Mouse (Mus musculus) MEL (cell line): ENCODE data around the gene Trim16. TPM values are rescaled to one million over a fixed set of nuclear protein-coding genes. Genes with fewer than 3 reads are reported as not detected.

Experiments
- DNase-seq: peaks from one replicate; pipeline ENCODE4 v3.0.0; 2011; ENCODE audit warnings: low read depth, low spot score
- H3K27ac ChIP-seq: 2 replicates; pipeline ENCODE4 v1.5.1; 2012; ENCODE audit warnings: low read depth, mild to moderate bottlenecking, control low read depth, low read length, moderate library complexity; ENCODE audit not compliant: control insufficient read depth
- H3K27me3 ChIP-seq, 2 experiments: fragments of 150-350 bp in 1 of 2; sonication (generic) in 1 of 2; 2 replicates each; pipeline ENCODE4 v1.6.1; 2012; ENCODE audit warnings: low read length in 2 of 2, mild to moderate bottlenecking in 2 of 2, improper control_type of control experiment in 1 of 2, moderate library complexity in 1 of 2; ENCODE audit not compliant: insufficient read depth in 2 of 2, control insufficient read depth in 1 of 2
- H3K36me3 ChIP-seq, 2 experiments: 2 replicates each; pipeline ENCODE4 v1.6.1; 2012 to 2014; ENCODE audit warnings: low read length in 2 of 2, improper control_type of control experiment in 1 of 2, inconsistent platforms in 1 of 2, mild to moderate bottlenecking in 1 of 2; ENCODE audit not compliant: insufficient read depth in 2 of 2, control insufficient read depth in 1 of 2
- H3K4me1 ChIP-seq, 2 experiments: fragments of 150-350 bp in 1 of 2; sonication (generic) in 1 of 2; 2 replicates each; pipeline ENCODE4 v1.6.1; 2012; ENCODE audit warnings: low read length in 2 of 2, improper control_type of control experiment in 1 of 2, mild to moderate bottlenecking in 1 of 2; ENCODE audit not compliant: insufficient read depth in 2 of 2, control insufficient read depth in 1 of 2
- H3K4me3 ChIP-seq, 2 experiments: fragments of 150-350 bp in 1 of 2; sonication (generic) in 1 of 2; 2 replicates each; pipeline ENCODE4 v1.5.1; 2012; ENCODE audit warnings: low read depth in 2 of 2, low read length in 2 of 2, mild to moderate bottlenecking in 2 of 2, moderate library complexity in 2 of 2, control low read depth in 1 of 2, improper control_type of control experiment in 1 of 2; ENCODE audit not compliant: control insufficient read depth in 1 of 2, insufficient read depth in 1 of 2
- H3K79me2 ChIP-seq: 2 replicates; pipeline ENCODE4 v1.6.1; 2012; ENCODE audit warnings: mild to moderate bottlenecking, low read length, moderate library complexity; ENCODE audit not compliant: control insufficient read depth, poor library complexity, insufficient read depth
- H3K9ac ChIP-seq: 2 replicates; pipeline ENCODE4 v1.6.1; 2012; ENCODE audit warnings: low read depth, mild to moderate bottlenecking, control low read depth, low read length, moderate library complexity; ENCODE audit not compliant: control insufficient read depth, poor library complexity, severe bottlenecking
- H3K9me3 ChIP-seq: fragments of 150-350 bp; sonication (generic); replicated peaks from 2 replicates; pipeline ENCODE4 v1.6.1; 2012; ENCODE audit warnings: mild to moderate bottlenecking, low read length, improper control_type of control experiment, moderate library complexity; ENCODE audit not compliant: insufficient read depth
- CHD1 ChIP-seq: IDR thresholded peaks from 2 replicates; pipeline ENCODE4 v1.6.1; 2012; ENCODE audit warnings: low read depth, mild to moderate bottlenecking, inconsistent platforms, low read length, improper control_type of control experiment
- CTCF ChIP-seq, 3 experiments: IDR thresholded peaks in 2 of 3; conservative IDR thresholded peaks in 1 of 3; 2 replicates each; pipeline ENCODE4 v1.5.1; 2011 to 2012; ENCODE audit warnings: low read length in 3 of 3, low read depth in 2 of 3, mild to moderate bottlenecking in 2 of 3, improper control_type of control experiment in 1 of 3, inconsistent platforms in 1 of 3, mixed read lengths in 1 of 3, moderate library complexity in 1 of 3; ENCODE audit not compliant: control insufficient read depth in 1 of 3, insufficient read depth in 1 of 3, poor library complexity in 1 of 3, severe bottlenecking in 1 of 3
- ELF1 ChIP-seq: IDR thresholded peaks from 2 replicates; pipeline ENCODE4 v1.6.1; 2014; ENCODE audit warnings: low read depth, mild to moderate bottlenecking, inconsistent platforms, low read length, improper control_type of control experiment, moderate library complexity
- EP300 ChIP-seq, 2 experiments: IDR thresholded peaks; 2 replicates each; pipeline ENCODE4 v1.6.1; 2011; ENCODE audit warnings: improper control_type of control experiment in 2 of 2, low read length in 2 of 2, low read depth in 1 of 2, mild to moderate bottlenecking in 1 of 2
- ETS1 ChIP-seq: IDR thresholded peaks from 2 replicates; pipeline ENCODE4 v1.6.1; 2012; ENCODE audit warnings: low read depth, mild to moderate bottlenecking, inconsistent platforms, low read length, improper control_type of control experiment, moderate library complexity
- HCFC1 ChIP-seq: IDR thresholded peaks from 2 replicates; pipeline ENCODE4 v1.6.1; 2012; ENCODE audit warnings: low read depth, mild to moderate bottlenecking, inconsistent platforms, low read length, improper control_type of control experiment, moderate library complexity
- MEF2A ChIP-seq: IDR thresholded peaks from 2 replicates; pipeline ENCODE4 v1.6.1; 2014; ENCODE audit warnings: low read depth, mild to moderate bottlenecking, inconsistent platforms, low read length, improper control_type of control experiment; ENCODE audit not compliant: poor library complexity, insufficient replicate concordance, severe bottlenecking; ENCODE audit errors: extremely low read depth
- NELFE ChIP-seq: IDR thresholded peaks from 2 replicates; pipeline ENCODE4 v1.6.1; 2011; ENCODE audit warnings: low read depth, low read length, improper control_type of control experiment
- RAD21 ChIP-seq: IDR thresholded peaks from 2 replicates; pipeline ENCODE4 v1.6.1; 2011; ENCODE audit warnings: mild to moderate bottlenecking, low read depth, low read length, improper control_type of control experiment
- TAL1 ChIP-seq: IDR thresholded peaks from 2 replicates; pipeline ENCODE4 v1.6.1; 2012; ENCODE audit warnings: mild to moderate bottlenecking, inconsistent platforms, low read length, moderate library complexity, mixed read lengths
- UBTF ChIP-seq: IDR thresholded peaks from 2 replicates; pipeline ENCODE4 v1.6.1; 2012; ENCODE audit warnings: low read depth, mild to moderate bottlenecking, inconsistent platforms, low read length, improper control_type of control experiment, moderate library complexity, borderline replicate concordance; ENCODE audit not compliant: insufficient read depth
- USF1 ChIP-seq: IDR thresholded peaks from 2 replicates; pipeline ENCODE4 v1.6.1; 2014; ENCODE audit warnings: low read depth, mild to moderate bottlenecking, inconsistent platforms, low read length, improper control_type of control experiment, moderate library complexity
- USF2 ChIP-seq, 2 experiments: IDR thresholded peaks; 2 replicates each; pipeline ENCODE4 v1.6.1; 2011 to 2012; ENCODE audit warnings: improper control_type of control experiment in 2 of 2, low read length in 2 of 2, borderline replicate concordance in 1 of 2, inconsistent platforms in 1 of 2, low read depth in 1 of 2, mild to moderate bottlenecking in 1 of 2; ENCODE audit not compliant: insufficient read depth in 1 of 2
- ZKSCAN1 ChIP-seq: IDR thresholded peaks from 2 replicates; pipeline ENCODE4 v1.6.1; 2012; ENCODE audit warnings: low read depth, mild to moderate bottlenecking, inconsistent platforms, low read length, improper control_type of control experiment, moderate library complexity
- ZMIZ1 ChIP-seq: IDR thresholded peaks from 2 replicates; pipeline ENCODE4 v1.6.1; 2012; ENCODE audit warnings: low read depth, mild to moderate bottlenecking, inconsistent platforms, low read length, improper control_type of control experiment, moderate library complexity
- polyA plus RNA-seq, 2 experiments: library from polyadenylated mRNA; stranded (reverse) in 1 of 2; unstranded in 1 of 2; fragments of >175 nt in 1 of 2; fragments of >200 nt in 1 of 2; gene quantifications; 2 replicates each; pipeline versions ENCODE4 v1.2.1 to v1.2.4; 2012; ENCODE audit warnings: low replicate concordance in 2 of 2, low read depth in 1 of 2; ENCODE audit not compliant: insufficient read length in 2 of 2, insufficient read depth in 1 of 2, missing spikeins in 1 of 2
- total RNA-seq: library from RNA; depleted of rRNA; stranded (reverse); fragments of 300-350 nt; gene quantifications from 2 replicates; pipeline ENCODE4 v1.2.3, GENCODE M21; 2012

The Trim16 gene
- total and polyA plus RNA-seq, 3 experiments: 3.1 to 5.5 TPM; not detected in 1

DNA sequence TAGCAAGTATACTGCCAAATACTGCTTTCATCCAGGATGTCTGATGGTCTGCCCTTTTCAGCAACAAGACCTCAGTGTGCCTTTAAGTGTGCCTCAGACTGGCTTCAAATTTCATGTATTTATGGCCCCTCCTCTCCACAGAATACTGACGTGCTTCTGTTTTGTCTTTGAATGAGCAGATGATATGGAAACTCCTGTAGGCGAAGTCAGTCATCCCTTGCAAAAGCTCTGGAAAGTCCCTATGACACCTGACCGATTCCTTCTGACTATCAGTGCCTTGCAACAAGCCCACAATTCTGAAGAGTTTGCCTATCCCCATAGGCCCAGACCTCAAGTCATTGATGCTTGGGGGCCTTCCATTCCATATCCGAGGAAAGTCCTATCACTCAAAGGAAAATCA is 56.4 kb downstream of the Trim16 start:
- DNase-seq: no peak
- Histone ChIP-seq H3K4me3 (no peak overlapping the region), H3K27ac (no peak overlapping the region), H3K4me1 (peaks cover 0 to 3% of the 10 kb centered on the region in 2 experiments; a peak in 2 of 4 replicates), H3K9ac (no peak overlapping the region), H3K36me3 (peaks cover 0 to 9% of the 10 kb centered on the region in 2 experiments; a peak in 2 of 4 replicates), H3K79me2 (peaks cover 6% of the 10 kb centered on the region), H3K27me3 (peaks cover 4 to 12% of the 10 kb centered on the region in 2 experiments), H3K9me3 (no peaks in the 10 kb centered on the region)
- TF ChIP-seq USF2 (IDR thresholded peaks at IDR 0.05; ENCODE audit: borderline replicate concordance in 1 of 2, insufficient read depth in 1 of 2, low read depth in 1 of 2, low read length in 2 of 2) (no peak), MEF2A (no peak), ELF1 (no peak), HCFC1 (no peak), NELFE (no peak), CHD1 (no peak), ZKSCAN1 (no peak), RAD21 (no peak), ETS1 (no peak), ZMIZ1 (no peak), TAL1 (no peak), EP300 (IDR thresholded peaks at IDR 0.05; ENCODE audit: low read depth in 1 of 2, low read length in 2 of 2) (no peak), CTCF (IDR thresholded peaks at IDR 0.05 in 2 of 3, conservative IDR thresholded peaks at IDR 0.05 in 1 of 3; ENCODE audit: control insufficient read depth in 1 of 3, insufficient read depth in 1 of 3, low read depth in 2 of 3, low read length in 3 of 3, poor library complexity in 1 of 3, severe bottlenecking in 1 of 3) (no peak)

DNA sequence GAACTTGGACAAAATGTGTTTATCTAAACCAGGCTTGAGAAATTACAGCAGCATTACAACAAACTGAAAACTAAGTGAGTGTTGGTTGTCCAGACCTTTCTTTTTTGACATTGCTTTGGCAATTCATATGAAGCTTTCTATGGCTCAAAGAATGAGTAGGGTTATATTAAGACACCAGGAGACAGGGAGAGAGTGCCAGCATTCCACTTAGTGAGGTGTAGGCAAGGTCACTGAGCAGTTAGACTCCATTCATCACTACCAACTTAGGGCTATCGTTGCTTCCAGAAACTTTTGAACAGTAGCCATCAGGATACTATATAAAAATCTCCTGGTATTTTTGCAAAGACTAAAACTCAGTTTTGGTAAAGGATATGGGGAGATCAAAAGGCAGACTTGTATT is 57.4 kb downstream of the Trim16 start:
- H3K79me2 ChIP-seq: peaks cover 6% of the 10 kb centered on the region
- peaks cover 0 to 3% of the 10 kb centered on the region in 2 experiments; a peak in 2 of 4 replicates for H3K4me1 ChIP-seq
- H3K27ac ChIP-seq: no peak overlapping the region
- peaks cover 0 to 9% of the 10 kb centered on the region in 2 experiments; a peak in 2 of 4 replicates for H3K36me3 ChIP-seq
- no peak overlapping the region for H3K9ac ChIP-seq
- no peak for DNase-seq
- no peak overlapping the region for H3K4me3 ChIP-seq
- no peaks in the 10 kb centered on the region for H3K9me3 ChIP-seq
- no peak for TF ChIP-seq ZKSCAN1
- TF ChIP-seq UBTF: no peak
- no peak for TF ChIP-seq USF1
- H3K27me3 ChIP-seq: peaks cover 2 to 12% of the 10 kb centered on the region in 2 experiments
